Mouse (Mus musculus): ENCODE data around the gene Baiap2l1. TPM values are rescaled to one million over a fixed set of nuclear protein-coding genes. Genes with fewer than 3 reads are reported as not detected.

The Baiap2l1 gene
- 0.48 and 0.52 TPM in 2 replicates for polyA plus RNA-seq (2012; rRNA removed)

DNA sequence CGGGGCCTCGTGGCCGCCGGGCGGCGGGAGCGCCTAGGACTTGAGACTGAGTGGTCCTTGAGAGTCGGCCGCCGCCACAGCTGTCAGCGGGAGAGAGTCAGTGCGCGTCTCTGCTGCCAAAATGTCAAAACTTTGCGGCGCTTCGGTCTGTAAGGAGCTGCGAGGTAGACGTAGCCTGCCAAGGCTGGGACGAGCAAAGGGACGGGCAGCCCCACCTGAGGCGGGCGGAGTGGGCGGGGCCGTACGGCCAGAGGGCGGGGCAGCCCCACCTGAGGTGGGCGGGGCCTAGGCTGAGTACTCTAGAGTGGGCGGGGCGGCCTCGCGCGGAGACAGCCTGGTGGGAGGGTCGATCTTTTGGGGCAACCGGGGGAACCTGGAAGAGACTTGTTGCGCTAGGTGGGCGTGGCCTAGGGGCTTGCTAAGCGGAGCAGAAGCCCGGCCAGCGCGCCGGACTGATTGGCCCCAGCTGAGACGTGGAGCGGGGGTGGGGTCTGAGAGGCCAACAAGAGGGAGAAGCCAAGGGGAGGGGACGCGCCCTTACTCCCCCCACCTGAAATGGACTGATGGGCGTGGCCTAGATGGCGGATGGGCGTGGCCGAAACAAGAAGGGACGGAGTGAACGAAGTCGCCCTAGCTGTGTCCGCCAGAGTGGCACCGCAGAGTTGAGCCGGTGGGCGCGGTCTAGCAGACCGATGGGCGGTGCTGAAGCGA lies at the start of gene Baiap2l1:
Gene Baiap2l1 (minus strand): TSS at position 232 of the 711 bp plus-strand sequence.

GRCm38 (mm10) chr5:144243901-144244487 lies 113.9 kb downstream of the Baiap2l1 start, which contains the start of gene Bri3:
Gene Bri3 (plus strand): TSS chr5:144244437.

GRCm38 (mm10) chr5:144223503-144223862 lies 134.4 kb downstream of the Baiap2l1 start, which contains the start of gene Tecpr1:
Gene Tecpr1 (minus strand): TSS chr5:144223615.

Other genes starting within 250 kb of the Baiap2l1 start
- 0.09 and 0.13 TPM in 2 replicates for gene Bhlha15, start 167.8 kb downstream of the Baiap2l1 start, polyA plus RNA-seq (2012; rRNA removed)
- 50.9 and 53.3 TPM in 2 replicates for gene Tecpr1, start 134.5 kb downstream of the Baiap2l1 start, polyA plus RNA-seq (2012; rRNA removed)
- gene Bri3, start 113.7 kb downstream of the Baiap2l1 start, polyA plus RNA-seq (2012; rRNA removed) = 80.5 and 84.0 TPM in 2 replicates
- 21.0 and 21.2 TPM in 2 replicates for gene Nptx2, start 187.8 kb upstream of the Baiap2l1 start, polyA plus RNA-seq (2012; rRNA removed)